Mouse (Mus musculus): Measurements from ENCODE around the gene Etv2.

DNA sequence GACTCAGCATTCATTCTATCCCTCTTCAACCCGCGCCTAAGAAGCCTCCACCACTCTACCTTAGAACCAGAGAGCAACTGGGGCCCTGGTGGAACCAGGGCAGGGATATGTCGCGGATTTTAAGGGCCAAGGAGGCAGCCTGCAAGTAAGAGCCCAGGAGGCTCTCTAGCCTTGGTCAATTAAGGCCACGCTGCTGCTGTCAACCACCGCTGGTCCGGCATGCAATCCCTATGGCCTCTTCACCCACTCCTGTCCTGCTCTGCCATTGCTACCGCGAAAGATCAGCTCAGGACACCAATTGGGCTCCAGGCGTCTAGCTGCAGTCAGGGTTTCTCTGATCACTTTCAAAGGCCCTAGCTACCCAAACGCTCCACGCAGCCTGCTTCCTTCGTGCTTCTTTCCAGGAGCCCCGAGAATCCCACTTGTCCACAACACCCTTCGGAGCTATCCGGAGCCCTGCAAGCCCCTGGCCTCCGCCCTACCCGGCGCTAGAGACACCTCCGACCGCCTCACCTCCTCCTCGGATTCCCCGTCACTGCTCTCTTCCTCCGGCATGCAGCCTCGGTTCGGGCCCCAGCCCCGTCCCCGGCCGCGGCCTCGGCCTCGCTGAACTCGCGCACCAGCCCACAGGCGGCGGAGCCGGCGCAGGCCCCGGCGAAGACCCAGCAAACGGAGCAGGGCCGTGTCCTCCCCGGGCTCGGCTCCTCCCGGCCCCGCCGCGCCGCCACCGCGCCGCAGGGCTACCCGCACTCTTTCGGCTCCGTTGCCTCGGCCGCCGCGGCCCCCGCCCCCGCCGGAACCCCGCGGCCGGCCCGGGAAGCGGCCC lies 47.6 kb downstream of the Etv2 start:
- TF ChIP-seq CTCF (IDR thresholded peaks at IDR 0.05; ENCODE audit: borderline replicate concordance, insufficient read depth, low read length) = no peak
- no peak for TF ChIP-seq POLR2A (IDR thresholded peaks at IDR 0.05; ENCODE audit: low read depth, low read length)
